In the genomic region with DNA sequence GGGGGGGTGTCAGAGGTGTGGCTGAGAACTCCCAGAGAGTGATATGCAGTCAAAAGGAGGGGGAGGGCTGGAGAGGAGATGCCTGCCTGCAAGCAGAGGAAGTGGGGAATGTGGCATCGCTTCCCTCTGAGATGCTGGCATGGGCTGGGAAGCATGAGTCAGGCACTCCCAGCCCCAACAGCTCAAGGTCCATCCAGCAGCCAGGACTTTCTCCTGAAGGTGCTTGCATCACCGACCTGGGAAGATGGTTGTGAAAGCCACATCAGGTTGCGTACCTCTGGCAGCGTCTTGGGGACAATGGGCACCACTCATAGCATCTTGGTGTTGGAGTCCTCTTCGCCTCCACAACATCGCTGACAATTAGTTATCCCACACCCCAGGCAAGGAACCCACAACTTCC, we compare ENCODE assay signal across 13 mouse cellular contexts. TPM values are rescaled to one million over a fixed set of nuclear protein-coding genes. Genes with fewer than 3 reads are reported as not detected.
DNase-seq lines count a peak whose midpoint lies in the region; ATAC-seq and TF ChIP-seq lines count a peak whose summit lies in the region.
"Had no signal": no experiment of that assay in that cellular context is flagged by ENCODE, and none has a peak within 500 bp of the region (broad histone marks: within the 10 kb centered on the region; RNA-seq: fewer than 3 reads in every experiment).

No protein-coding gene starts in this region.

- no peak for TF ChIP-seq CTCF in lung, postnatal 0 days (IDR thresholded peaks at IDR 0.05)
- no peak for TF ChIP-seq CTCF in gastrocnemius, adult 2 months (IDR thresholded peaks at IDR 0.05)

- no peak overlapping the region for H3K4me3 ChIP-seq in heart, embryonic 12.5 days
- H3K4me3 ChIP-seq in embryonic facial prominence, embryonic 12.5 days: no peak overlapping the region
- H3K4me3 ChIP-seq in lung, postnatal 0 days (ENCODE audit: low read depth, low read length): no peak overlapping the region
- H3K4me3 ChIP-seq in gastrocnemius, adult 2 months: no peak overlapping the region
- H3K4me3 ChIP-seq: heart, adult 2 months; left cerebral cortex, adult 2 months had no signal

- peaks cover 30% of the 10 kb centered on the region for H3K27me3 ChIP-seq in heart, embryonic 12.5 days (replicated peaks)
- peaks cover 10% of the 10 kb centered on the region; the same call in 1 of the 2 replicates for H3K27me3 ChIP-seq in embryonic facial prominence, embryonic 12.5 days
- H3K27me3 ChIP-seq in lung, postnatal 0 days (replicated peaks; ENCODE audit: insufficient read depth, low read length): no peaks in the 10 kb centered on the region

- H3K4me1 ChIP-seq in heart, embryonic 12.5 days (replicated peaks): peaks cover 26% of the 10 kb centered on the region
- H3K4me1 ChIP-seq in embryonic facial prominence, embryonic 12.5 days: peaks cover 10% of the 10 kb centered on the region
- no peaks in the 10 kb centered on the region for H3K4me1 ChIP-seq in lung, postnatal 0 days (ENCODE audit: insufficient read depth, low read depth, low read length)

- ATAC-seq in heart, embryonic 12.5 days (ENCODE audit: insufficient number of reproducible peaks, low FRiP score): no peak
- ATAC-seq in embryonic facial prominence, embryonic 12.5 days (ENCODE audit: insufficient number of reproducible peaks, insufficient read depth, low FRiP score, low TSS enrichment): no peak
- peak; percentile 44 for ATAC-seq in lung, postnatal 0 days

- 27% methylated on average over 6 of the region's 6 CpGs for WGBS in heart, embryonic 12.5 days
- 45% methylated on average over 6 of the region's 6 CpGs for WGBS in embryonic facial prominence, embryonic 12.5 days
- WGBS in lung, postnatal 0 days: 44% methylated on average over 6 of the region's 6 CpGs

- no peak for TF ChIP-seq EP300 in lung, postnatal 0 days (IDR thresholded peaks at IDR 0.05)

- H3K36me3 ChIP-seq in heart, embryonic 12.5 days: no peaks in the 10 kb centered on the region
- no peaks in the 10 kb centered on the region for H3K36me3 ChIP-seq in embryonic facial prominence, embryonic 12.5 days
- no peaks in the 10 kb centered on the region for H3K36me3 ChIP-seq in lung, postnatal 0 days (ENCODE audit: insufficient read depth, low read length)

- H3K27ac ChIP-seq in heart, embryonic 12.5 days (ENCODE audit: poor library complexity, severe bottlenecking): no peak overlapping the region
- H3K27ac ChIP-seq in embryonic facial prominence, embryonic 12.5 days: no peak overlapping the region
- no peak overlapping the region for H3K27ac ChIP-seq in lung, postnatal 0 days (ENCODE audit: low read length)
- H3K27ac ChIP-seq in gastrocnemius, adult 2 months: no peak overlapping the region
- H3K27ac ChIP-seq: heart, adult 2 months; left cerebral cortex, adult 2 months had no signal

- no peak overlapping the region for H3K9ac ChIP-seq in heart, embryonic 12.5 days
- H3K9ac ChIP-seq in embryonic facial prominence, embryonic 12.5 days: no peak overlapping the region
- no peak overlapping the region for H3K9ac ChIP-seq in lung, postnatal 0 days (replicated peaks; ENCODE audit: low read depth)

- DNase-seq in heart, adult 9 months (ENCODE audit: low spot score in 2 of 2): no peak
- peak; percentile 14 for DNase-seq in MN1 (ENCODE audit: low spot score)
- peak; percentile 67 for DNase-seq in lung, postnatal 0 days (ENCODE audit: low spot score)
- no peak for DNase-seq in layer of hippocampus, adult 11-12 months (ENCODE audit: low spot score)
- no peak for DNase-seq in gastrocnemius, adult 2 months
- no peak for DNase-seq in layer of hippocampus, adult 9-11 months
- DNase-seq: spleen, adult 18-20 months had no signal

- peak overlapping the region; percentile 51 for H3K4me2 ChIP-seq in heart, embryonic 12.5 days
- H3K4me2 ChIP-seq in embryonic facial prominence, embryonic 12.5 days (replicated peaks): 0 out of 2 replicates have a peak overlapping the region, but pooled peaks have one; percentile 45
- H3K4me2 ChIP-seq in lung, postnatal 0 days (replicated peaks; ENCODE audit: low read depth, low read length): no peak overlapping the region

- intact Hi-C loops in gastrocnemius, adult 2 months (cut with DNase I): loop anchor here (5.0 kb wide), 1 partner anchor 168 kb away; no protein-coding TSS in a partner anchor

- peaks cover 4% of the 10 kb centered on the region; the same call in 1 of the 2 replicates for H3K9me3 ChIP-seq in heart, embryonic 12.5 days (replicated peaks)
- no peaks in the 10 kb centered on the region; the same call in 1 of the 2 replicates for H3K9me3 ChIP-seq in embryonic facial prominence, embryonic 12.5 days
- no peaks in the 10 kb centered on the region for H3K9me3 ChIP-seq in lung, postnatal 0 days (ENCODE audit: low read length)

RNA-seq across cellular contexts. Expression of gene Trmo, which starts 18.8 kb away (rescaled TPM):
- polyA plus RNA-seq in heart, embryonic 12.5 days (2016; fragmentation: Nextera tagmentation; extraction: Ambion mirVana): 8.3 and 8.7 TPM in 2 replicates
- polyA plus RNA-seq in embryonic facial prominence, embryonic 12.5 days (2016; fragmentation: Nextera tagmentation; extraction: Ambion mirVana): 8.2 and 9.7 TPM in 2 replicates
- 8.2 and 8.3 TPM in 2 replicates for polyA plus RNA-seq in lung, postnatal 0 days (2015; fragmentation: Nextera tagmentation; extraction: Ambion mirVana)
- 1 to 10 TPM; 2.8 to 3.0 TPM for total RNA-seq in gastrocnemius, adult 2 months (2021)

RNA-seq across cellular contexts. Expression of gene Foxe1, which starts 27.0 kb away (rescaled TPM):
- polyA plus RNA-seq in heart, embryonic 12.5 days (2016; fragmentation: Nextera tagmentation; extraction: Ambion mirVana): not detected in 2 replicates
- polyA plus RNA-seq in embryonic facial prominence, embryonic 12.5 days (2016; fragmentation: Nextera tagmentation; extraction: Ambion mirVana): 1.8 and 3.0 TPM in 2 replicates
- not detected in 2 replicates for polyA plus RNA-seq in lung, postnatal 0 days (2015; fragmentation: Nextera tagmentation; extraction: Ambion mirVana)
- not detected for total RNA-seq in gastrocnemius, adult 2 months (2021)
- total RNA-seq: heart, adult 2 months; left cerebral cortex, adult 2 months had no signal
- polyA plus RNA-seq: heart, adult 2 months; hindbrain, embryonic 16.5 days; liver, embryonic 11.5 days had no signal

RNA-seq across cellular contexts. Expression of gene Hemgn, which starts 42.9 kb away (rescaled TPM):
- polyA plus RNA-seq in heart, embryonic 12.5 days (2016; fragmentation: Nextera tagmentation; extraction: Ambion mirVana): 9.7 and 12.4 TPM in 2 replicates
- 2.5 and 2.8 TPM in 2 replicates for polyA plus RNA-seq in embryonic facial prominence, embryonic 12.5 days (2016; fragmentation: Nextera tagmentation; extraction: Ambion mirVana)
- polyA plus RNA-seq in lung, postnatal 0 days (2015; fragmentation: Nextera tagmentation; extraction: Ambion mirVana): 0.73 and 1.0 TPM in 2 replicates
- total RNA-seq in gastrocnemius, adult 2 months (2021): not detected
- total RNA-seq: left cerebral cortex, adult 2 months had no signal

Comparison
In these comparisons a context has a peak if more than half of its experiments do, and no peak if none do; other contexts are left out.
1. DNase-seq: peak in MN1 (single experiment) and lung, postnatal 0 days (single experiment); none in heart, adult 9 months (0 of 2), layer of hippocampus, adult 11-12 months (single experiment), gastrocnemius, adult 2 months (single experiment) and layer of hippocampus, adult 9-11 months (single experiment).